Mouse (Mus musculus) embryonic facial prominence, embryonic 11.5 days (tissue): ENCODE results near the gene Idh3b. TPM values are rescaled to one million over a fixed set of nuclear protein-coding genes. Genes with fewer than 3 reads are reported as not detected.

ENCODE experiments used
- ATAC-seq: fragments of 200-750 bp; cut with Nextera tagmentation; replicated peaks from 2 replicates; pipeline ENCODE4 v1.8.0; 2017; ENCODE audit warnings: low read depth; ENCODE audit not compliant: insufficient number of reproducible peaks, low FRiP score, low TSS enrichment
- DNase-seq: peaks from one replicate; pipeline ENCODE4 v3.0.0-alpha.2; 2015; ENCODE audit warnings: low spot score
- H3K27ac ChIP-seq: fragments of 300-500 bp; sonication (generic); replicated peaks from 2 replicates; pipeline ENCODE4 v1.5.1; 2014; ENCODE audit warnings: mild to moderate bottlenecking, low read depth, low read length, control low read depth
- H3K27me3 ChIP-seq: fragments of 300-500 bp; sonication (generic); 2 replicates; pipeline ENCODE4 v1.6.1; 2014; ENCODE audit warnings: mild to moderate bottlenecking, low read length, moderate library complexity, mixed read lengths; ENCODE audit not compliant: control insufficient read depth, insufficient read depth
- H3K36me3 ChIP-seq: fragments of 300-500 bp; sonication (generic); replicated peaks from 2 replicates; pipeline ENCODE4 v1.6.1; 2014; ENCODE audit warnings: low read depth, mild to moderate bottlenecking, low read length, moderate library complexity, mixed read lengths; ENCODE audit not compliant: control insufficient read depth, insufficient read depth
- H3K4me1 ChIP-seq: fragments of 300-500 bp; sonication (generic); 2 replicates; pipeline ENCODE4 v1.6.1; 2014; ENCODE audit warnings: low read length, mixed read lengths; ENCODE audit not compliant: control insufficient read depth, insufficient read depth
- H3K4me2 ChIP-seq: fragments of 300-500 bp; sonication (generic); 2 replicates; pipeline ENCODE4 v1.6.1; 2014; ENCODE audit warnings: low read depth, mild to moderate bottlenecking, control low read depth, low read length, moderate library complexity
- H3K4me3 ChIP-seq: fragments of 300-500 bp; sonication (generic); 2 replicates; pipeline ENCODE4 v1.5.1; 2014; ENCODE audit warnings: low read depth, low read length, control low read depth
- H3K9ac ChIP-seq: fragments of 300-500 bp; sonication (generic); replicated peaks from 2 replicates; pipeline ENCODE4 v1.6.1; 2014; ENCODE audit warnings: mild to moderate bottlenecking, control low read depth, low read length
- H3K9me3 ChIP-seq: fragments of 300-500 bp; sonication (generic); replicated peaks from 2 replicates; pipeline ENCODE4 v1.6.1; 2016; ENCODE audit warnings: mild to moderate bottlenecking, low read length, inconsistent platforms, mixed read lengths; ENCODE audit not compliant: control insufficient read depth
- WGBS: fragments of 180-500 bp; shearing (Covaris S2); extraction: QIAGEN DNeasy Blood & Tissue Kit; methylation state at CpG from one replicate; pipeline ENCODE4 v1.1.7; 2014; 5-methylcytosine and 5-hydroxymethylcytosine counted together
- polyA plus RNA-seq: library from polyadenylated mRNA; unstranded; fragments of >200 nt; fragmentation: Nextera tagmentation; extraction: Ambion mirVana; gene quantifications from 2 replicates; pipeline ENCODE4 v1.2.1, GENCODE M21; 2014

Idh3b gene
- polyA plus RNA-seq, 1 experiment from 2014 or later, result 145 TPM

DNA sequence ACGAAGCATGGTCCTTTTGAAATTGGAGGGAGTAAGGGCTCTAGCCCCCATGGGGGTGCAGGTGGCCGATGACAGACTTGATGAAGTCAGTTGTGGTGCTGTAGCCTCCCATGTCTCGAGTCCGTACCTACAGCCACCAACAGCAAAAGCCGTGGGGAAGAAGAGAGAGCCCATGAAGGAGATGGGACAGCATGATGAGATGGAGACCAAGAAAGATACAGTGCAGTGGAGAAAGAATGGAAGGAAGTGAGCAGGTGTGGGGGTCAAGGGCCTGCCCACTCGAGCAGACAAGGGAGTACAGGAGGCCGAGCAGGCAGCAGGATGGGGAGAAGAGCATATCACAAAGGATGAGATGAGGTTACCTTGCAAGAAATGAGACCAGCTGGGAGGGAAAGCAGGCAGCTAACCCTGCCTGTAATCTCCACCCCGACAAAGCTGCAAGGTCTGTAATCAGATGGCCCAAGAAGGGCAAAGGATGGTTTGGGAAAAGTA is 4.7 kb downstream of the Idh3b start:
- Histone ChIP-seq H3K4me2 (no peak overlapping the region), H3K9ac (no peak overlapping the region), H3K4me3 (no peak overlapping the region), H3K27me3 (no peaks in the 10 kb centered on the region), H3K4me1 (no peaks in the 10 kb centered on the region), H3K36me3 (peaks cover 14% of the 10 kb centered on the region), H3K9me3 (no peaks in the 10 kb centered on the region), H3K27ac (no peak overlapping the region)
- ATAC-seq (no peak), DNase-seq (no peak)
- 42% methylated on average over 8 of the region's 8 CpGs for WGBS

DNA sequence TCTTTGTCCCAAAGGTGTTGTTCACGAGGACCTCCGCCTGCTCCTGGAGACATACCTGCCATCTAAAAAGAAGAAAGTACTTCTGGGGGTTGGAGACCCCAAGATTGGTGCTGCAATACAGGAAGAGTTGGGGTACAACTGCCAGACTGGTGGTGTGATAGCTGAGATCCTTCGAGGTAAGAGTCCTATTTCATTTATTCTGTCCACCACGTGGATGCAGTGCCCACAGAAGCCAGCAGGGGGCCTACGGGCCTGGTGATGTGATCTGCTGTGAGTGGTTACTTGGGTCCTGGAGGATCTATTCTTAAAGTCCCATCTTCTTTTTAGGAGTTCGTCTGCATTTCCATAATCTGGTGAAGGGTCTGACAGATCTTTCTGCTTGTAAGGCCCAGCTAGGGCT is 8.7 kb downstream of the Idh3b start:
- Histone ChIP-seq H3K4me1 (no peaks in the 10 kb centered on the region), H3K9ac (no peak overlapping the region), H3K4me2 (peak overlapping the region; percentile 77), H3K27ac (no peak overlapping the region), H3K4me3 (peak overlapping the region; percentile 85), H3K9me3 (no peaks in the 10 kb centered on the region), H3K36me3 (peaks cover 14% of the 10 kb centered on the region), H3K27me3 (no peaks in the 10 kb centered on the region)
- WGBS, result 44% methylated on average over 6 of the region's 6 CpGs
- peak; percentile 79 for DNase-seq
- ATAC-seq, result no peak

DNA sequence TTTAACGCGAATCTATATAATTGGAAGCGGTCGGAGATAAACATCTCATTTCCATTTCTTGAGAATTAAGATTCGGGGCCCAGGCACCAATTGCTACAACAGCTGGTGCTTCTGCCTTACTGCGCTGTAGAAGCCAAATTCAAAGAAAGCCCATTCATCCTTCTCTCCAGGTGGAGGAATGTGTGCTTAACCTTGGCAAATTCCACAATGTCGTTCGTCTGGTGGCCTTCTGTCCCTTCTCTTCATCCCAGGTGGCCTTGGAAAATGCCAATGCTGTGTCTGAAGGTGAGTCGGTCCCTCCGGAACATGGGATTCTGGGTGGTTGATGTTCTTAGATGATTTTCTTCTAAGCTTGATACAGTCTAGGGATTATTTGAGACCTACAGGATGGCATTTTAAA is 9.5 kb downstream of the Idh3b start:
- no peak for ATAC-seq
- H3K4me3 ChIP-seq, result peak overlapping the region; percentile 85
- WGBS, result 0% methylated on average over 10 of the region's 10 CpGs
- H3K4me1 ChIP-seq, result no peaks in the 10 kb centered on the region
- H3K27ac ChIP-seq, result peak overlapping the region; percentile 89
- H3K4me2 ChIP-seq, result peak overlapping the region; percentile 77
- H3K9me3 ChIP-seq, result no peaks in the 10 kb centered on the region
- peaks cover 12% of the 10 kb centered on the region for H3K36me3 ChIP-seq
- H3K27me3 ChIP-seq, result no peaks in the 10 kb centered on the region
- peak; percentile 13 for DNase-seq
- H3K9ac ChIP-seq, result peak overlapping the region; percentile 91

DNA sequence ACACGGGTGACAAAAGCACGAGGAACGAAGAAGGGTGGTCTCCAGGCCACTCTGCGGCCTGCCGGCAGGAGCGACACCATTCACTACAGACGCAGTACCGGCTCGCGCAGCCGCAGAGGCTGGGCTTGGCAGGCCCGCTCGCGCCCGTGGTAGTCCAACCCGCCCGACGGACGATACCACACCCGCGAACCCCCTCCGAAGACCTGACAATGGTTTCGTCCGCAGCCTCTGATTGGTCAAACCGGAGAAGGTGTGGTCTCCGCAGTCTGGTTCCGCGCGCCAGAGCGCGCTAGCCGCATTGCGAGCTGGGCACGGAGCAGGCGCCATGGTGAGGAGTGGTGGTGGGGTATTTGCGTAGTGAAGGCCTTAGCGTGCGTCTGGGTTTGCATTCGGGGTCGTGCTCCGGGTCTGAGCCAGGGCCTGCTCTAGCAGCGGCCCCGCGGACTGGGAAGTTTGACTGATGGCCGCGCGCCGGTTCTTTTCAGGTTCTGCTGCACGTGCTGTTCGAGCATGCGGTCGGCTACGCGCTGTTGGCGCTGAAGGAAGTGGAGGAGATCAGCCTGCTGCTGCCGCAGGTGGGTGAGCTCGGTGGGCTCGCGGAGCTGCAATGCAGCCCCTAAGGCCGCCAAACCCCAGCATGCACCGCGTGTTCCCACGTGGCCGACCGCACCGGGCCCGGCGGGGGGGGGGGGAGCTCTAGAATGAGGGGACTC is 10.0 kb downstream of the Idh3b start, which contains the start of gene Nop56:
TSS of gene Nop56 (plus strand) at position 282 of the 713 bp plus-strand sequence.
- WGBS, result under 1% methylated on average over 68 of the region's 68 CpGs
- peak; percentile 99 for DNase-seq

DNA sequence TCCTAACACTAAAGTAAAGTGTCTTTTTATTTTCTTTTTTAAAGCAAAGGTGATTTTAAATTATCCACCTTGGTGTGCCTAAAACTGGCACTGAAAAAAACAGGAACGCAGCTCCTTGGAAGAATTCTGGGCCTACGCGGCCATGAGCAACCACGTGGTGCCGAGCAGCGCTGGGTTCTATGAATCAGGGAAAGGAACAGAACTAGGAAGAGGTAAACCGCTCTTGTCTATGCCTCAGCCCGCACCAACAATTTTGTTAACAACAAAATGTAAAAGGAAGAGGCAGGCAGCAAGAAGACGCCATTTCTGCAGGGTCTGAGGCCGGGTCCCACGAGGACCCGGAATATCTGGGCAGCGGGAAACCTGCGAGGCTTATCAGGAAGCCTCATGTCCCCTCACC is 10.6 kb downstream of the Idh3b start:
- no peaks in the 10 kb centered on the region for H3K9me3 ChIP-seq
- peak overlapping the region; percentile 91 for H3K9ac ChIP-seq
- H3K4me1 ChIP-seq, result no peaks in the 10 kb centered on the region
- peak overlapping the region; percentile 77 for H3K4me2 ChIP-seq
- WGBS, result under 1% methylated on average over 14 of the region's 14 CpGs
- peaks cover 9% of the 10 kb centered on the region for H3K36me3 ChIP-seq
- DNase-seq, result peak; percentile 24
- H3K27ac ChIP-seq, result peak overlapping the region; percentile 63; the same call in 1 of the 2 replicates
- H3K4me3 ChIP-seq, result peak overlapping the region; percentile 85
- no peaks in the 10 kb centered on the region for H3K27me3 ChIP-seq
- ATAC-seq, result no peak; the same call in 1 of the 2 replicates

More for the DNA sequence above, 10.0 kb downstream of the Idh3b start, which contains the start of gene Nop56:
- Histone ChIP-seq H3K4me2 (peak within 1 kb of the TSS; percentile 77), H3K9me3 (no peaks in the 10 kb centered on the region), H3K27me3 (no peaks in the 10 kb centered on the region), H3K9ac (peak within 1 kb of the TSS; percentile 91), H3K4me3 (peak within 1 kb of the TSS; percentile 85), H3K27ac (peak within 1 kb of the TSS; percentile 89), H3K4me1 (no peaks in the 10 kb centered on the region), H3K36me3 (peaks cover 9% of the 10 kb centered on the region)
- peak; percentile 96 for ATAC-seq

DNA sequence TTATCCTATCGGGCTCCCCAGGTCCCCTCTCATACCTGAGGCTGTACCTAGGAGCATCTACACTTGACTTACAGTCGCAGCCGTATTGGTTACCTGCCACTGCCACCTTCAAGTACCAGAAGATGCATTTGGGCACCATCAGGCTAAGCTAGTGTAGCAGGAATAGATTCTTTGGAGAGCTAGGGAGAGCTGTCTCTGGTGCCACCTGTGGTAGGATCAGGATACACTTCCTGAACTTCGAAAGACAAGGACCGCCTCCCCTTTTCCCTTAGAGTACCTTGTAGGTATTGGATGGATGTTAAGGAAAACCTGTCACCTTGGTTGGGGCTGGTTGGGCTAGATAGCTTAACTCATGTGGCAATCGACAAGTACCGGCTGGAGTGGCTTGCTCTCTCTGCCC is 16.3 kb downstream of the Idh3b start:
- H3K4me2 ChIP-seq, result no peak overlapping the region
- no peak overlapping the region for H3K4me3 ChIP-seq
- no peak overlapping the region for H3K9ac ChIP-seq
- H3K27ac ChIP-seq, result no peak overlapping the region
- no peaks in the 10 kb centered on the region for H3K27me3 ChIP-seq
- H3K9me3 ChIP-seq, result no peaks in the 10 kb centered on the region
- 64% methylated on average over 7 of the region's 7 CpGs for WGBS
- DNase-seq, result no peak
- no peaks in the 10 kb centered on the region for H3K36me3 ChIP-seq
- ATAC-seq, result no peak
- H3K4me1 ChIP-seq, result no peaks in the 10 kb centered on the region

DNA sequence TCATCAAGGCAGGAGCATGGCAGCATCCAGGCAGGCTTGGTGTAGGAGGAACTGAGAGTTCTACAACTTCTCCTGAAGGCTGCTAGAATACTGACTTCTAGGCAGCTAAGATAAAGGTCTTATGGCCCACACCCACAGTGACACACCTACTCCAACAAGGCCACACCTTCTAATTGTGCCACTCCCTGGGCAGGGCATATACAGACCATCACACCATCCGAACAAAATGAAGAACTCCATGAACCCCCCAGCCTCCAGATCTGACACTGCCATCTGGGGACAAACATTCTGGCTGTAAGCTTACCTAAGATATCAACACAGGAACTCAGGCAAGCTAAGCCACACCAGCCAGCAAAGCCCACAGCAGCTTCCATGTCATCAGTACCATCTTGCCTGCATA is 18.8 kb downstream of the Idh3b start:
- WGBS, result 90% methylated on average over 1 of the region's 1 CpGs
- no peak for ATAC-seq
- DNase-seq, result no peak
- Histone ChIP-seq H3K36me3 (no peaks in the 10 kb centered on the region), H3K9ac (no peak overlapping the region), H3K4me1 (no peaks in the 10 kb centered on the region), H3K27me3 (no peaks in the 10 kb centered on the region), H3K9me3 (no peaks in the 10 kb centered on the region), H3K4me2 (no peak overlapping the region), H3K4me3 (no peak overlapping the region), H3K27ac (no peak overlapping the region)

DNA sequence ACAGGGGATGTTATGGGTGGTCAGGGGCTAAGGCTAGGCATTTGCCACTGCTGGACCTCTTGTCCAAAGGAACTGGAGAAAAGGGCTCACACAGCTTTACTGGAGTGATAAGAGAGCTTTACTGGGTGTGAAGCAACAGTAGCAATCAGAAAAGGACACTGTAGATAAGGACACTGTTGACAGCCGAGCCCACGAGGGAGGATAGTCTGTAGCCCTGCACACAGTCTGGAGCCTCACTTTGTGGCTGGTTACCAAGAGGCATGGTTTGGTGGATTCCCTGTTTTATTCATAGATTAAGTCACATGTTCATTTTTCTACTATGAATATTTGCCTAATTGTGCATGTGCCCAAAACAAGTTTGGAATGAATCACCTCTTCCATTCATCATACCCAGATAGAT is 21.9 kb downstream of the Idh3b start:
- DNase-seq, result no peak
- no peak overlapping the region for H3K9ac ChIP-seq
- H3K4me1 ChIP-seq, result no peaks in the 10 kb centered on the region
- WGBS, result 92% methylated on average over 2 of the region's 2 CpGs
- no peak for ATAC-seq
- H3K27me3 ChIP-seq, result no peaks in the 10 kb centered on the region
- H3K27ac ChIP-seq, result no peak overlapping the region
- no peak overlapping the region for H3K4me3 ChIP-seq
- H3K4me2 ChIP-seq, result no peak overlapping the region
- no peaks in the 10 kb centered on the region for H3K9me3 ChIP-seq
- no peaks in the 10 kb centered on the region for H3K36me3 ChIP-seq
